Mouse (Mus musculus) midbrain, embryonic 14.5 days (tissue): Measurements from ENCODE around the gene Artn. TPM values are rescaled to one million over a fixed set of nuclear protein-coding genes. Genes with fewer than 3 reads are reported as not detected.
A peak's percentile ranks its signal among the peaks of the same experiment; 100 is the strongest.

Source experiments
- ATAC-seq: fragments of 200-750 bp; cut with Nextera tagmentation; 2 replicates; pipeline ENCODE4 v1.8.0; 2017; ENCODE audit warnings: moderate number of reproducible peaks, moderate library complexity; ENCODE audit not compliant: low FRiP score, low TSS enrichment
- DNase-seq: peaks from one replicate; pipeline ENCODE4 v3.0.0-alpha.2; 2015
- H3K27ac ChIP-seq: fragments of 300-500 bp; sonication (generic); replicated peaks from 2 replicates; pipeline ENCODE4 v1.5.1; 2014; ENCODE audit warnings: mild to moderate bottlenecking, low read depth, low read length, moderate library complexity
- H3K27me3 ChIP-seq: fragments of 300-500 bp; sonication (generic); 2 replicates; pipeline ENCODE4 v1.6.1; 2014; ENCODE audit warnings: low read length, control low read depth, mixed read lengths; ENCODE audit not compliant: control insufficient read depth, insufficient read depth
- H3K36me3 ChIP-seq: fragments of 300-500 bp; sonication (generic); 2 replicates; pipeline ENCODE4 v1.6.1; 2014; ENCODE audit warnings: low read length, control low read depth; ENCODE audit not compliant: control insufficient read depth, insufficient read depth
- H3K4me1 ChIP-seq: fragments of 300-500 bp; sonication (generic); 2 replicates; pipeline ENCODE4 v1.6.1; 2014; ENCODE audit warnings: mild to moderate bottlenecking, antibody characterized with exemption, low read length, control low read depth; ENCODE audit not compliant: control insufficient read depth, insufficient read depth
- H3K4me2 ChIP-seq: fragments of 300-500 bp; sonication (generic); 2 replicates; pipeline ENCODE4 v1.6.1; 2014; ENCODE audit warnings: mild to moderate bottlenecking, low read length, moderate library complexity
- H3K4me3 ChIP-seq: fragments of 300-500 bp; sonication (generic); replicated peaks from 2 replicates; pipeline ENCODE4 v1.5.1; 2014; ENCODE audit warnings: low read depth, low read length
- H3K9ac ChIP-seq: fragments of 300-500 bp; sonication (generic); replicated peaks from 2 replicates; pipeline ENCODE4 v1.6.1; 2014; ENCODE audit warnings: mild to moderate bottlenecking, low read length, moderate library complexity
- H3K9me3 ChIP-seq: fragments of 300-500 bp; sonication (generic); 2 replicates; pipeline ENCODE4 v1.6.1; 2016; ENCODE audit warnings: low read length, control low read depth, mixed read lengths; ENCODE audit not compliant: control insufficient read depth
- WGBS: fragments of 180-500 bp; shearing (Covaris S2); extraction: QIAGEN DNeasy Blood & Tissue Kit; methylation state at CpG from one replicate; pipeline ENCODE4 v1.1.7; 2014; 5-methylcytosine and 5-hydroxymethylcytosine counted together
- polyA plus RNA-seq: library from polyadenylated mRNA; unstranded; fragments of >200 nt; fragmentation: Nextera tagmentation; extraction: Ambion mirVana; gene quantifications from 2 replicates; pipeline ENCODE4 v1.2.1, GENCODE M21; 2014

The Artn gene
- polyA plus RNA-seq, 1 experiment from 2014 or later, result 0.66 TPM

DNA sequence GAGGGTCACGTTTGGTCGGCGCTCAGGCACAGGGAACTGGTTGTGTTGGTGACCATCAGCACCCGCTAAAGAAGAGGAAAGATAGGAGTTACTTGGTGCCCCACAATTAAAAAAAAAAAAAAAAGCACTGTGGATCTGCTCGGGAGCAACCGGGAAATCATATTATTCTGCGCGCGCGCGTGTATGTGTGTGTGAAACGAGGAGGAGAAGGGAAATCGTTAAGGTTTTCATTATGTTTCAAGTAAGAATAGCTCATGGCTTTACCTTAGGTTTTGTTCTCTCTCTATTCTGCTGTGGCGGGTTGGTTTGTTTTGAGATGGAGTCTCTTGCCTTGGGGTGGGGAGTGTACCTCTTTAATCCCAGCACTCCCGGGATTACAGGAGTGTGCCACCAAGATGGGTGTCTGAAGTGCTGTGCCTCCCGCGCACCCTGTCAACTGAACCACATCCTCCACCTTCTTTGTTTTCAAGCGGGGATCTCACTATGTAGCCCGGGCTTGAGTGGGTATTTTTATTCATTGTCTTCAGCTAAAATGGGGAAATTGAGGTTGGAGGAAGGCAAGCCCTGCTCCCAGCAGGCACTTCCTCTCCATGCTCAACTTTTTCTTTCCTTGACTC is 14.0 kb downstream of the Artn start:
- Histone ChIP-seq H3K4me2 (peak overlapping the region; percentile 99), H3K27ac (peak overlapping the region; percentile 87; the same call in 1 of the 2 replicates)
- 4% methylated on average over 19 of the region's 19 CpGs for WGBS

DNA sequence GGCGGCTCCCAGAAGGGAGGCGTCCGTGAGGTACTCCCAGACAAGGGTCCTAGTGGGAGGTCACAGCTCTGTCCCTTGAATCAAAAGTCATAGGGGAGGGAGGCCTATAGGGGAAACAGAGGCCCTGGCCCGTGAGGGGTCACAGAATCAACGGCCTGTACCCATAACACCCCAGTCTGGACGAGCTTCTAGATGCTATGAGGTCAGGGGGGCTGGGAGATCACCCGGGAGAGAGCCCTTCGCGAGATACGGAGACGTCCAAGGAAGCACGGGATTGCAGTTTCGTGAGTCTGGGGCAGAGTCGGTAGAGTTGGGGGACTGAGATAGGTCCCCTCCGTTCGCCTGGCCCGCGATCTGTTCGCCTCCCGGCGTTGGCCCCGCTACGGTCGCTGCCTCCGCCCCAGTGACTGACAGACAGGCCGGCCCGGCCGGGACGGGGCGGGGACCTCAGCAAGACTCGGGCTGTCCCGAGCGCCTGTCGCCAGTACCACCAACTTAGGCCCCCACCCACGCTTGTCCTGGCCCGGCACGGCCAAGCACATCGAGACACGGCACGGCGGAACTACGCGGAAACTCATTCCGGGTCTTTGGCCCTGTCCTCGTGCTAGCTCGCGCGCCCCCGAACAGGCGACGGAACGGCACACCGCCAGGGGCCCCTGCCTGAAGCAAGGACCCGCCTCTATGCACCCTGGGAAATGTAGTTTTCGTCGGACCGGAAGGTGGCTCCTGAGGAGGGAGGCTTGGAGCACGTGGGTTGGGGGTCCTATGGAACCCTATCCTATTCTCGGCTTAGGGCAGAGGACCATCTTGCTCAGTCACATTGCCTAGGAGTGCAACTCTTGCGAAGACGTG is 14.7 kb downstream of the Artn start, which contains the start of gene Ipo13:
Gene Ipo13 (minus strand): TSS at position 409 of the 852 bp plus-strand sequence.
- Histone ChIP-seq H3K27ac (peak within 1 kb of the TSS; percentile 87), H3K4me2 (peak within 1 kb of the TSS; percentile 99), H3K4me3 (peak within 1 kb of the TSS; percentile 85), H3K9me3 (no peaks in the 10 kb centered on the region), H3K36me3 (peaks cover 17% of the 10 kb centered on the region), H3K9ac (peak within 1 kb of the TSS; percentile 87), H3K4me1 (peaks cover 38% of the 10 kb centered on the region), H3K27me3 (no peaks in the 10 kb centered on the region)
- under 1% methylated on average over 61 of the region's 61 CpGs for WGBS
- peak; percentile 97 for DNase-seq
- peak; percentile 95 for ATAC-seq

More for the DNA sequence above, 14.0 kb downstream of the Artn start:
- peaks cover 17% of the 10 kb centered on the region for H3K36me3 ChIP-seq
- no peak for ATAC-seq
- DNase-seq, result no peak
- H3K4me1 ChIP-seq, result peaks cover 30% of the 10 kb centered on the region
- H3K27me3 ChIP-seq, result no peaks in the 10 kb centered on the region
- H3K4me3 ChIP-seq, result peak overlapping the region; percentile 85
- peak overlapping the region; percentile 87 for H3K9ac ChIP-seq
- H3K9me3 ChIP-seq, result no peaks in the 10 kb centered on the region

DNA sequence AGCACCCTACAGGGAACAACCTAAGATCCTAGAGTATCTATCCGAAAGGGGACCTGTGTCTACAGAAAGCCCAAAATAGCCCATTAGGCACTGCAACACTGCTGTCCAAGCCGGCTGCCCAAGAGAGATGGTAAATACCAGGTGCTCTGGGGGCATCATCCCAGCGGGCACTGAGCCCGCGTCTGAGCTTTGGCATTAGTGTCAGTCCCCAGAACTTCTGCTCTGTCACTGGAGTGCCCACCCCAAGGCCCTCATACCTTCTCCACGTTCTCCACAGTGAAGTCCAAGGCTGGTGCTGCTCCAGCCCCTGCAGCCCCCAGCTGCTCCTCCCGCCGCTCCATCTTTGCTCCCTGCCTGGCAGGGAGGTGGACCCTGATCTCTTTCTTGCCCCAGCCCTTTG is 15.5 kb downstream of the Artn start:
- no peaks in the 10 kb centered on the region for H3K9me3 ChIP-seq
- H3K27me3 ChIP-seq, result no peaks in the 10 kb centered on the region
- peak overlapping the region; percentile 99 for H3K4me2 ChIP-seq
- DNase-seq (no peak), ATAC-seq (no peak)
- WGBS, result 11% methylated on average over 8 of the region's 8 CpGs
- H3K36me3 ChIP-seq, result peaks cover 17% of the 10 kb centered on the region
- peak overlapping the region; percentile 87 for H3K9ac ChIP-seq
- H3K4me3 ChIP-seq, result peak overlapping the region; percentile 85
- H3K4me1 ChIP-seq, result peaks cover 46% of the 10 kb centered on the region
- 0 out of 2 replicates have a peak overlapping the region, but pooled peaks have one; percentile 87 for H3K27ac ChIP-seq

DNA sequence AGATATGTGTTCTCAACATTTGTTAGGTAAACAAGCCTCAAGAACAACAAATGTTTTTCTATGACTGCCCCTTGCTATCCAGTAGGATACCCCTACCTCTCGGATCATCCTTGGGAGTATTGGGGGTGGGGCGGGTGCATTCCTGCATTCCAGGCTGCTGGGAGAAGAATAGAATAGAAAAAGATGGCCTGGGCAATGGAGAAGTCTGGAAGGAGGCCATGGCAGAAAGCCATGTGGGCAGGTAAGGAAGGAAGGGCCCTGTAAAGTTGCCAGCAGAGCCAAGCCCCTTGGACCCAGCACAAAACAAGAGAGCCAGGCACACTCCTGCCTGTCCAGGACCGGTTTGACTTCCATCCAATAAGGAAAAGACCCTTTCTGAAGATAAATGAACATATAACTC is 16.1 kb downstream of the Artn start:
- Histone ChIP-seq H3K4me2 (peak overlapping the region; percentile 99), H3K9ac (peak overlapping the region; percentile 3; the same call in 1 of the 2 replicates), H3K27me3 (no peaks in the 10 kb centered on the region), H3K27ac (no peak overlapping the region), H3K36me3 (peaks cover 17% of the 10 kb centered on the region), H3K4me1 (peaks cover 52% of the 10 kb centered on the region), H3K9me3 (no peaks in the 10 kb centered on the region), H3K4me3 (peak overlapping the region; percentile 85)
- DNase-seq, result no peak
- 46% methylated on average over 3 of the region's 3 CpGs for WGBS
- no peak for ATAC-seq

DNA sequence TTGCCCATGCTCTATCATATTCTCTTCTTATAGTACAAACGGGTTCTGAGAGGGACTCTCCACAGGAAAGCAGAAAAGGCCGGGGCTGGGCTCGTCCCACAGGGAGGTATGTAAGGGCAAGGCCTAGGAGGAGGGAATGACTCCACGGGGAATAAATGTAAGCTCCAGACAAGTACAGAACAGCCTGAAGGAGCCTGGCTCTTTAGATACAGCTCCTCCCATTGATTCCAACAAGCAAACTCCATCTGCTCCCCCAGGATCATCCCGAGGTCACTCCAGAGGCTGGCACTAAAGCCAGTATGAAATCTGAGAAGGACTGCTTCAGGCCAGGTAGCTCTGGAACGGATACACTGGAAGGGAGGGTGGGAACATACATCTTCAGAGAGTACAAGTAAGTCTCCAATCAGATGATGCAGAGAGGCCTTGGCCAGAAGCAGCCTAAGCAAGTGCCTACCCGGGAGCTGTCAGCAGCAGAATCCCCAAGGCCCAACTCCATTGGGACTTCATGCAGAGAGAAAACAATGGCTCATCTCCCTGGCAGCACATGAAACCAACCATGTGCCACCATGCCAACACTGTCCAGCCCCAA is 16.8 kb downstream of the Artn start:
- peak overlapping the region; percentile 85 for H3K4me3 ChIP-seq
- H3K36me3 ChIP-seq, result peaks cover 17% of the 10 kb centered on the region
- peak overlapping the region; percentile 3; the same call in 1 of the 2 replicates for H3K9ac ChIP-seq
- no peaks in the 10 kb centered on the region for H3K27me3 ChIP-seq
- peaks cover 58% of the 10 kb centered on the region for H3K4me1 ChIP-seq
- DNase-seq (no peak), ATAC-seq (no peak)
- peak overlapping the region; percentile 99 for H3K4me2 ChIP-seq
- no peaks in the 10 kb centered on the region for H3K9me3 ChIP-seq
- H3K27ac ChIP-seq, result no peak overlapping the region
- WGBS, result 63% methylated on average over 7 of the region's 7 CpGs

DNA sequence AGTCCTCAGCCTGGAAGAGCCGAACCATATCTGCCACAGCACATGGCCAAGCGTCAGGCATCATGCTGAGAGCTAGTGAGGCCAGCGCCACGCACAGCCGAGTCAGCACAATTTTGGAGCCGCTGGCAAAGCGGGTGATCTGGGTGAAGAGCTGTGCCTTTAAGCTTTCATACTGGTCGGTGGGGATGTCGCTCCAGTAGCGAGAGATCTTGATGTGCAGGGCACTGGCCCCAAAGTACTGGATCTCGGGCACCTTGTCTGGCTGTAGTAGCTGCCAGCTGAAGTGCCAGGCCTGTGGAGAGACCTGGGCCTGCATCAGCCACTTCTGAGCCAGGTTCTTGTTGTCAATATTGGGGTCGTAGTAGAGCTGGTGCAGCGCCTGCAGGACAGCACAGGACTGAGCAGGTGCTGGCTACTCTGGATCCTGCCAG is 17.4 kb downstream of the Artn start:
- H3K9me3 ChIP-seq, result no peaks in the 10 kb centered on the region
- H3K4me1 ChIP-seq, result peaks cover 59% of the 10 kb centered on the region
- no peak for DNase-seq
- no peak overlapping the region for H3K9ac ChIP-seq
- H3K27ac ChIP-seq, result no peak overlapping the region
- H3K27me3 ChIP-seq, result no peaks in the 10 kb centered on the region
- no peak overlapping the region for H3K4me2 ChIP-seq
- peaks cover 17% of the 10 kb centered on the region for H3K36me3 ChIP-seq
- no peak overlapping the region for H3K4me3 ChIP-seq
- 91% methylated on average over 13 of the region's 13 CpGs for WGBS
- no peak for ATAC-seq

DNA sequence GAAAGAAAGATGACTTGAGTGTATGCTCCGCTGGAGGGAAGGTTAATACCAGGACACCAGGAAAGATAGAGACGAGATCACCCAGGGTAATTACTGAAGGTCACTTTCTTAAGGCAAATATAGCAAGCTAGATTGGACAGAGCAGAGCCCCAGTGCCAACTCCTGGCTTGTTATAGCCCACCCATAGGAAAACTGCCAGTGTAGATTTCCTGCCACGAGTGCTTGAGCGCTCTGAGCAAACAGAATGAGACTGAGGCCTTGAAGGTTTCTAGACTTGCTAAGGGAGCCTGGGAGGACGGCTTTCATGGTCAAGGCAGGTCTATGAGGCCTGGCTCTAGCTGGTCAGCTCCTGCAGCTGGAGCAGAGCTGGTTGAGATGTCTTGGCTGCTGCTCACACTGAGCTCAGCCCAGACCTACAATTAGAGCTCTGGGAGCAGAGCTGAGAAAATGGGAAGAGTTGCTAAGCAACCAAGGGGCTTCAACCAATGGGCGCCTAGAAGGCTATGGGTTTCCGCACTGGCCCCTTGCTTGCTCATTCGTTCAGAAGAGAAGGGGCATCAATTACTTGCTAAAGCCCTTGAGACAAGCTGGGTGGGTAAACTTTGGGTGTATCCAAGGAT is 20.6 kb downstream of the Artn start:
- H3K4me3 ChIP-seq, result 0 out of 2 replicates have a peak overlapping the region, but pooled peaks have one; percentile 15
- peak overlapping the region; percentile 37; the same call in 1 of the 2 replicates for H3K9ac ChIP-seq
- peaks cover 48% of the 10 kb centered on the region for H3K4me1 ChIP-seq
- peak overlapping the region; percentile 78 for H3K27ac ChIP-seq
- no peaks in the 10 kb centered on the region for H3K27me3 ChIP-seq
- 57% methylated on average over 8 of the region's 8 CpGs for WGBS
- H3K36me3 ChIP-seq, result peaks cover 44% of the 10 kb centered on the region
- H3K4me2 ChIP-seq, result peak overlapping the region; percentile 51
- ATAC-seq (no peak), DNase-seq (peak; percentile 76)
- H3K9me3 ChIP-seq, result no peaks in the 10 kb centered on the region

DNA sequence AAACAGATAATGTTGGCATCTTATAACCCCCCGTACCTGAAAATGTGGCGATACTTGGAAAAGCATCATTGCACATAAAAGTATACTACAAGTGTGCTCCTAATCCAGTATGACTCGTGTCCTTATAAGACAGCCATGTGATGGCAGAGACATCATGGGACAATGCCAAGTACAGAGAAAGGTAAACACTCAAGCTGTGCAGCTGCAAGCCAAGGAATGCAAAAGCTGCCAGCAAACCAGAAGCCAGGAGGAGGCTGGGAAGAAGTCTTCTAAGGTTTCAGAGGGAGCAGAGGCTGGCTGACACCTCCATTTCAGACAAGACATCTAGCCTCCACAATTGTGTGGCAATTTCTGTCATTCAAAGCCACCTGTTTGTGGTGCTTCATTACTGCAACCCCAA is 23.4 kb downstream of the Artn start:
- no peaks in the 10 kb centered on the region for H3K27me3 ChIP-seq
- no peak overlapping the region for H3K9ac ChIP-seq
- DNase-seq (no peak), ATAC-seq (no peak)
- WGBS, result 90% methylated on average over 3 of the region's 3 CpGs
- no peak overlapping the region for H3K4me3 ChIP-seq
- no peak overlapping the region for H3K4me2 ChIP-seq
- no peak overlapping the region for H3K27ac ChIP-seq
- H3K36me3 ChIP-seq, result peaks cover 61% of the 10 kb centered on the region
- peaks cover 31% of the 10 kb centered on the region for H3K4me1 ChIP-seq
- H3K9me3 ChIP-seq, result no peaks in the 10 kb centered on the region
